Mouse (Mus musculus): ENCODE results near the gene Tmem88b. TPM values are rescaled to one million over a fixed set of nuclear protein-coding genes. Genes with fewer than 3 reads are reported as not detected.
"Not testable (repeated sequence)": the region's sequence is repeated elsewhere in the genome, so short reads cannot be mapped to it uniquely, and the experiment has no call there.

The Tmem88b gene
- polyA plus RNA-seq, 1 experiment = 2.4 TPM

GRCm38 (mm10) chr4:155760613-155761355, 24.9 kb downstream of the Tmem88b start, which contains the start of gene Atad3a:
Gene Atad3a (minus strand): TSS chr4:155761093.
- peak; percentile 78 for DNase-seq (ENCODE audit: low read depth)

- no peak for DNase-seq (ENCODE audit: low read depth)
Measured at GRCm38 (mm10) chr4:155759862-155760612, 25.6 kb downstream of the Tmem88b start.

- DNase-seq (ENCODE audit: low read depth) = no peak
Measured at GRCm38 (mm10) chr4:155757011-155757410, 28.7 kb downstream of the Tmem88b start.

GRCm38 (mm10) chr4:155746575-155747490, 38.8 kb downstream of the Tmem88b start:
- no peak for DNase-seq (ENCODE audit: low read depth)

- DNase-seq (ENCODE audit: low read depth) = no peak
Measured at GRCm38 (mm10) chr4:155746036-155746548, 39.6 kb downstream of the Tmem88b start.

- no peak for DNase-seq (ENCODE audit: low read depth)
Measured at GRCm38 (mm10) chr4:155745136-155745535, 40.5 kb downstream of the Tmem88b start.

- DNase-seq (ENCODE audit: low read depth) = no peak
Measured at GRCm38 (mm10) chr4:155744474-155744873, 41.2 kb downstream of the Tmem88b start.

- no peak for DNase-seq (ENCODE audit: low read depth)
Measured at GRCm38 (mm10) chr4:155742684-155743083, 43.0 kb downstream of the Tmem88b start.

- not testable (repeated sequence) for DNase-seq (ENCODE audit: low read depth)
Measured at GRCm38 (mm10) chr4:155740681-155741080, 45.0 kb downstream of the Tmem88b start.

GRCm38 (mm10) chr4:155739741-155740636, 45.7 kb downstream of the Tmem88b start:
- no peak for DNase-seq (ENCODE audit: low read depth)

- no peak for DNase-seq (ENCODE audit: low read depth)
Measured at GRCm38 (mm10) chr4:155739152-155739551, 46.5 kb downstream of the Tmem88b start.

GRCm38 (mm10) chr4:155738262-155738661, 47.4 kb downstream of the Tmem88b start:
- DNase-seq (ENCODE audit: low read depth) = no peak

- DNase-seq (ENCODE audit: low read depth) = no peak
Measured at GRCm38 (mm10) chr4:155736421-155736820, 49.3 kb downstream of the Tmem88b start.

- DNase-seq (ENCODE audit: low read depth) = no peak
Measured at GRCm38 (mm10) chr4:155735788-155736187, 49.9 kb downstream of the Tmem88b start.

GRCm38 (mm10) chr4:155734951-155735702, 50.5 kb downstream of the Tmem88b start:
- no peak for DNase-seq (ENCODE audit: low read depth)

- DNase-seq (ENCODE audit: low read depth) = no peak
Measured at GRCm38 (mm10) chr4:155734350-155734941, 51.2 kb downstream of the Tmem88b start, which contains the start of gene Tmem240. Gene Tmem240 (plus strand): TSS chr4:155734800.

GRCm38 (mm10) chr4:155733267-155733666, 52.4 kb downstream of the Tmem88b start:
- DNase-seq (ENCODE audit: low read depth) = no peak
